Mouse (Mus musculus) embryonic facial prominence, embryonic 15.5 days (tissue): ENCODE measurements around the gene Cmklr1. TPM values are rescaled to one million over a fixed set of nuclear protein-coding genes. Genes with fewer than 3 reads are reported as not detected.
"Not testable (repeated sequence)": the region's sequence is repeated elsewhere in the genome, so short reads cannot be mapped to it uniquely, and the experiment has no call there.

Experiments
- ATAC-seq: fragments of 200-750 bp; cut with Nextera tagmentation; 2 replicates; pipeline ENCODE4 v1.8.0; 2017; ENCODE audit warnings: low read depth, moderate TSS enrichment; ENCODE audit not compliant: insufficient number of reproducible peaks, low FRiP score, low TSS enrichment
- H3K27ac ChIP-seq: fragments of 300-500 bp; sonication (generic); replicated peaks from 2 replicates; pipeline ENCODE4 v1.5.1; 2015; ENCODE audit warnings: mild to moderate bottlenecking, inconsistent platforms
- H3K27me3 ChIP-seq: fragments of 300-500 bp; sonication (generic); 2 replicates; pipeline ENCODE4 v1.6.1; 2015; ENCODE audit warnings: inconsistent platforms
- H3K36me3 ChIP-seq: fragments of 300-500 bp; sonication (generic); 2 replicates; pipeline ENCODE4 v1.6.1; 2015; ENCODE audit warnings: mild to moderate bottlenecking, inconsistent platforms
- H3K4me1 ChIP-seq: fragments of 300-500 bp; sonication (generic); 2 replicates; pipeline ENCODE4 v1.6.1; 2015; ENCODE audit warnings: inconsistent platforms
- H3K4me2 ChIP-seq: fragments of 300-500 bp; sonication (generic); replicated peaks from 2 replicates; pipeline ENCODE4 v1.6.1; 2015; ENCODE audit warnings: mild to moderate bottlenecking, inconsistent platforms
- H3K4me3 ChIP-seq: fragments of 300-500 bp; sonication (generic); replicated peaks from 2 replicates; pipeline ENCODE4 v1.5.1; 2015; ENCODE audit warnings: mild to moderate bottlenecking, inconsistent platforms
- H3K9ac ChIP-seq: fragments of 300-500 bp; sonication (generic); 2 replicates; pipeline ENCODE4 v1.6.1; 2015; ENCODE audit warnings: inconsistent platforms
- H3K9me3 ChIP-seq: fragments of 300-500 bp; sonication (generic); replicated peaks from 2 replicates; pipeline ENCODE4 v1.6.1; 2016; ENCODE audit warnings: inconsistent platforms
- WGBS: fragments of 180-500 bp; shearing (Covaris S2); methylation state at CpG from one replicate; pipeline ENCODE4 v1.1.7; 2015; 5-methylcytosine and 5-hydroxymethylcytosine counted together
- polyA plus RNA-seq: library from polyadenylated mRNA; unstranded; fragments of >200 nt; fragmentation: Nextera tagmentation; extraction: Ambion mirVana; gene quantifications from 2 replicates; pipeline ENCODE4 v1.2.1, GENCODE M21; 2015

Cmklr1 gene
- polyA plus RNA-seq, 1 experiment from 2014 or later: 7.0 TPM

DNA sequence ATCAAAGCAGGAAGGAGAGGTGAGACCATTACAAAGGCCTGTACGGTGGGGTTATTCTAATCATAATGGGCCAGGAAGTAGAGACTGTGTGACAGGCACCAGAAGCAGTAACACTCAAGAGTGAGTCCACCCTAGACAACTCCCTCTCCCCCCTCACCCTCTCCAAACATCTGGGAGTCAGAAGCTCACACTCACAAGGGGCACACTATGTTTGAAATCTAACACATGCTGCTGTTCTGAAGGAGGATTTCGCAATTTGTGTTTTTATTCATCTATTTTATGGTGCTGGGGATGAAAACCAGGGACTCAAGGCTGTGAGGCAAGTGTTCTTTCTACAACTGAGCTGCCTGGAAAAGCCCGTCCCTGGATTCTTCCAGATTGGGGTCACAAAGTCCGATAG lies 45.5 kb downstream of the Cmklr1 start:
- Histone ChIP-seq H3K9ac (no peak overlapping the region), H3K4me3 (no peak overlapping the region), H3K4me1 (peaks cover 62% of the 10 kb centered on the region), H3K27ac (no peak overlapping the region), H3K4me2 (no peak overlapping the region), H3K27me3 (no peaks in the 10 kb centered on the region), H3K36me3 (no peaks in the 10 kb centered on the region), H3K9me3 (no peaks in the 10 kb centered on the region)
- ATAC-seq: no peak
- WGBS: 54% methylated on average over 4 of the region's 4 CpGs

DNA sequence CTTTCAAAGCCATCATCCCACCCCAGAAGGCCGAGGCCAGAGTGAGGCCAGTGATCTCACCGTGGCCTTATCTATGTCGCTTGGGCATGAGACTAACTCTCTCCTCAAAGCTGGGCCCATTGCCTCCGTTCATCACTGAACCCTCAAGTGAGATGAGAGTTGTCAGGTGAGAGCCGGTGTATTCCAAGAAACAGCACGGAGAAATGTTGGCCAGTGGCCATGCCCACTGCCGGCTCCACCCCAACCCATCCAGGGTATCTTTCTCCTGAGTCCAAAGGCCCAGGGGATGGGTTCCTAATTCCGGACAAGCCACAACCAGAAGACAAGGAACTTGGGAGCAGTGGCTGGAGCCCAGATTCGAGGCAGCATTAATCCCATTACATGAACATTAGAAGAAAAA lies 46.8 kb downstream of the Cmklr1 start:
- ATAC-seq: no peak
- H3K4me1 ChIP-seq: peaks cover 57% of the 10 kb centered on the region
- 66% methylated on average over 9 of the region's 9 CpGs for WGBS

DNA sequence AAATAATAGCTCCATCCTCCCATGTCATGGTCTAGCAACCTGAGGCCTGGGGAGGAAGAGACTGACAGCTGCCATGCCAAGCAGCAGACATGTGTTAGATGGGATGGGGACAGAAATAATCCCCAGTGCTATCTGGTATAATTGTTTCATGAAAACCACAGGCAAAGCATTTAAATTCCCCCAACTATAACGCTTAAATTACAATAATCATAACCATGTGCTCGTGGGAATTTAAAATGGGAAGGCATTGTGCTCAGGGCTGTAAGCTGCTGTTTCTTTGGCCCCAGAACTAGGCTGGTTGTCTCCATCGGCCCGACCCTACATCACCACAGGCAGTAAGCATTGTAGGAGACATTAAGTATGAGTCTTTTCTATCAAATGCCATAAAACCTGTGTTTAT lies 49.4 kb downstream of the Cmklr1 start:
- Histone ChIP-seq H3K4me2 (no peak overlapping the region), H3K9ac (no peak overlapping the region)
- ATAC-seq: no peak

More for the DNA sequence above, 46.8 kb downstream of the Cmklr1 start:
- Histone ChIP-seq H3K27me3 (no peaks in the 10 kb centered on the region), H3K4me2 (no peak overlapping the region), H3K9ac (no peak overlapping the region), H3K36me3 (no peaks in the 10 kb centered on the region), H3K27ac (no peak overlapping the region), H3K4me3 (no peak overlapping the region), H3K9me3 (no peaks in the 10 kb centered on the region)

GRCm38 (mm10) chr5:113600181-113600580 lies 50.0 kb downstream of the Cmklr1 start:
- no peak overlapping the region; the same call in 1 of the 2 replicates for H3K27ac ChIP-seq
- no peak overlapping the region for H3K4me2 ChIP-seq
- no peaks in the 10 kb centered on the region for H3K27me3 ChIP-seq
- no peaks in the 10 kb centered on the region for H3K9me3 ChIP-seq
- H3K36me3 ChIP-seq: no peaks in the 10 kb centered on the region
- no peak overlapping the region for H3K4me3 ChIP-seq
- H3K4me1 ChIP-seq: peaks cover 37% of the 10 kb centered on the region
- no peak for ATAC-seq
- 76% methylated on average over 3 of the region's 3 CpGs for WGBS
- H3K9ac ChIP-seq: no peak overlapping the region

More for the DNA sequence above, 49.4 kb downstream of the Cmklr1 start:
- H3K4me1 ChIP-seq: peaks cover 37% of the 10 kb centered on the region
- 34% methylated on average over 4 of the region's 4 CpGs for WGBS
- H3K27ac ChIP-seq: peak overlapping the region; percentile 22; the same call in 1 of the 2 replicates
- H3K36me3 ChIP-seq: no peaks in the 10 kb centered on the region
- no peak overlapping the region for H3K4me3 ChIP-seq
- H3K9me3 ChIP-seq: no peaks in the 10 kb centered on the region
- H3K27me3 ChIP-seq: no peaks in the 10 kb centered on the region

DNA sequence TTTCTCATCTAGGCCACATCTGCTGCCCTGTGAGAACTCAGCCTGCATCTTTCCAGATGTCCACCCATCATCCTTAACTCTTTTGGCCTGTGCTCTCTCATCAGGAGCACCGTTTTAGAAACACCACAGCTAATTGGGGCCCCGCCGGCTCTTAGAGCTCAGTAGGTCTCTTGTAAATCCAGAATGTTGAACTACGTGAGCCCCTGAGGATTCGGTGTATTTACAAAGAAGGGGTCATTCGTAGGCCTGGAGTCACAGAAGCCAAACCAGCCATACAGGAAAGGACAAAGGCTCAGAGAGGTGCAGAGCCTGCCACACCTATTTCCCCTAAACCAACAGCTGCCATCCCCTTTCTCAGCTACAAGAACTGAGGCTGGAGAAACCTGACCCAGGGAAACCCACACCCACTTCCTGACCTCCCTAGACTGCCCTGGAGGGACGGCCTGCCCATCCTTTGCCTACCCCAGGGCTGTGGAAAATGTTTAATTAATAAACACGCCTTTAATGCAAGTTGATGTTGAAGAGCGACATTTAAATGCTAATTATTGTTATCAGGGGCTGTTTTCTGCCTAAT lies 53.4 kb downstream of the Cmklr1 start:
- Histone ChIP-seq H3K4me3 (no peak overlapping the region), H3K36me3 (no peaks in the 10 kb centered on the region), H3K9ac (no peak overlapping the region), H3K4me1 (peaks cover 28% of the 10 kb centered on the region), H3K27me3 (no peaks in the 10 kb centered on the region), H3K4me2 (no peak overlapping the region), H3K9me3 (no peaks in the 10 kb centered on the region), H3K27ac (no peak overlapping the region)
- WGBS: 64% methylated on average over 9 of the region's 9 CpGs
- no peak for ATAC-seq

GRCm38 (mm10) chr5:113596252-113596651 lies 54.0 kb downstream of the Cmklr1 start:
- ATAC-seq: no peak
- H3K4me1 ChIP-seq: peaks cover 29% of the 10 kb centered on the region
- H3K9ac ChIP-seq: no peak overlapping the region
- no peaks in the 10 kb centered on the region for H3K9me3 ChIP-seq
- no peaks in the 10 kb centered on the region for H3K36me3 ChIP-seq
- H3K27ac ChIP-seq: no peak overlapping the region
- H3K4me3 ChIP-seq: no peak overlapping the region
- H3K4me2 ChIP-seq: no peak overlapping the region
- 83% methylated on average over 9 of the region's 9 CpGs for WGBS
- no peaks in the 10 kb centered on the region for H3K27me3 ChIP-seq

DNA sequence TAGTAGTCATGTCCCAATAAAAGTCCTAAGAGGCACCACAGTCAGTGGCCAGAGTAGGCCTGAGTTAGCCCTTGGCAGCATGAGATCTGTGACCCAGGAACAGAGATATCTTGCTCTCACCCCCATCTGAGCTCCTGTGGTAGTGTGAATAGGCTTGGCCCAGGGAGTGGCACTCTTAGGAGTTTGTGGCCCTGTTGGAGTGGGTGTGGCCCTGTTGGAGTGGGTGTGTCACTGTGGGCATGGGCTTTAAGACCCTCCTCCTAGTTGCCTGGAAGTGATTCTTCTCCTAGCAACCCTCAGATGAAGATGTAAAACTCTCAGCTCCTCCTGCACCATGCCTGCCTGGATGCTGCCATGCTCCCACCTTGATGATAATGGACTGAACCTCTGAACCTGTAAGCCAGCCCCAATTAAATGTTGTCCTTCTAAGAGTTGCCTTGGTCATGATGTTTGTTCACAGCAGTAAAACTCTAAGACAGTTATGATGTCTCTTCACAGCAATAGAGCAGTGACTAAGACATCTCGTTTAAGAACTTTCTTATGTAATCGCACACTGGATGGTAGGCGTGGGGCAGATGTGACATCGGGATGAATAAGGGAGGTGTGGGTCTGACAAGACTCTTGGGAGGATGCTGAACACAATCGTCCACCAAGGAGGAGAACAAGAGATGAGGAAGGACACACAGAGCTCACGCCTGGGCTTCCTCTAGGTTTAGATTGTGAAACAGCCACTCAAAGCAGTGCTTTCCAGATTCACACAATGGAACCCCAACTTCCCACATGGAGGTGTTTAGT lies 56.1 kb downstream of the Cmklr1 start:
- Histone ChIP-seq H3K4me3 (no peak overlapping the region), H3K9ac (no peak overlapping the region), H3K4me1 (peaks cover 20% of the 10 kb centered on the region), H3K27ac (no peak overlapping the region), H3K9me3 (no peaks in the 10 kb centered on the region), H3K36me3 (no peaks in the 10 kb centered on the region), H3K27me3 (no peaks in the 10 kb centered on the region), H3K4me2 (no peak overlapping the region)
- ATAC-seq: no peak
- WGBS: 69% methylated on average over 6 of the region's 6 CpGs

DNA sequence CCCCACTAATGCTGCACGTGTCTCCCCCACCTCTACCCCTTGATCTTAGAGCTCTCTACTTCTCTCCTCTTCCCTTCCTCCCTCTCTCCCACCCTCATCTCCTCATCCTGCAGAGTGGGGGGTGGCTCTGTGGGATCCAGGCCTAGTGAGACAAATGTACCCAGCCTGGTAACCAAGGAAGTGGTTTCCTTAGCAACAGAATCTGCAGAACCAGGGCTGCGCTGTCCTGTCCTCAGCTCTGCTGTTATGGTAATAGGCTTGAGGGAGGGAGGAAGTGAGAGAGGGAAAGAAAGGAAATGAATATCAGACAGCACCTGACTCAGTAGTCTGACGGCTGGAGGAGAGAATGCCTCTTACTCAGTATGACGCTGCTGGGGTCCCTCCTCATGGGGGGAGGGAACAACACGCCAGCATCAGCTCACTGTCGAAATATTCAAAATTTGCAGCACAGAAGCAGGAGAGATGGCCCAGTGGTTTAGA lies 58.4 kb downstream of the Cmklr1 start:
- Histone ChIP-seq H3K4me1 (peaks cover 19% of the 10 kb centered on the region), H3K4me3 (no peak overlapping the region), H3K9ac (no peak overlapping the region), H3K36me3 (no peaks in the 10 kb centered on the region), H3K27ac (no peak overlapping the region), H3K9me3 (no peaks in the 10 kb centered on the region), H3K4me2 (no peak overlapping the region), H3K27me3 (no peaks in the 10 kb centered on the region)
- 14% methylated on average over 6 of the region's 6 CpGs for WGBS
- peak; percentile 22; the same call in 1 of the 2 replicates for ATAC-seq

DNA sequence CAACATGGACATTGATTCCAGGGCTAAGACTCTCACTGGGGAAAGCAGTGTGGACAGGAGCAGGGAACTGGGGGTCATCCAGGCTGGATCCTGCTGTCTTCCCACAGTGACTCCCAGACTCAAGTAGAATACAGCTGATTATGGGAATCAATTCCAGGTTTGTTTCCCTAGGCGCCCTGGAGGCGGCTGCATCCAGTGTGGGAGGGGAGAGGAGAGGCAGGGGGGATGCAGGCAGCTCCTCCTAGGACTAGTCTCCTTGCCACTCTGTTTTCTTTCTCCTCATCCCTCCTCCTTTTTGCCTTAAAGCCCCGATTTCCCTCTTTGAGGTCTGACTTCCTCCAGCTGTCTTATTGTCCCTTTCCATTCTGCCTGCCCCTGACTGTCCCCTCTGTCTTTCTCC lies 59.1 kb downstream of the Cmklr1 start:
- 13% methylated on average over 3 of the region's 3 CpGs for WGBS
- Histone ChIP-seq H3K4me3 (no peak overlapping the region), H3K27me3 (no peaks in the 10 kb centered on the region), H3K9ac (no peak overlapping the region), H3K9me3 (no peaks in the 10 kb centered on the region), H3K36me3 (no peaks in the 10 kb centered on the region), H3K27ac (no peak overlapping the region), H3K4me2 (no peak overlapping the region), H3K4me1 (peaks cover 18% of the 10 kb centered on the region)
- no peak for ATAC-seq

- ATAC-seq: no peak
- no peaks in the 10 kb centered on the region for H3K9me3 ChIP-seq
- peaks cover 18% of the 10 kb centered on the region for H3K4me1 ChIP-seq
- no peak overlapping the region for H3K4me3 ChIP-seq
- no peak overlapping the region for H3K4me2 ChIP-seq
- no peaks in the 10 kb centered on the region for H3K27me3 ChIP-seq
- H3K36me3 ChIP-seq: no peaks in the 10 kb centered on the region
- H3K27ac ChIP-seq: no peak overlapping the region
- WGBS: 60% methylated on average over 5 of the region's 5 CpGs
- no peak overlapping the region for H3K9ac ChIP-seq
These were observed 60.1 kb downstream of the Cmklr1 start for GRCm38 (mm10) chr5:113590010-113590640.

GRCm38 (mm10) chr5:113586458-113586849 lies 63.8 kb downstream of the Cmklr1 start:
- H3K9me3 ChIP-seq, H3K9ac ChIP-seq, H3K4me3 ChIP-seq, H3K36me3 ChIP-seq, ATAC-seq, H3K27ac ChIP-seq, H3K27me3 ChIP-seq, H3K4me1 ChIP-seq, H3K4me2 ChIP-seq: not testable (repeated sequence)
- WGBS: 50% methylated on average over 5 of the region's 5 CpGs
